Mouse (Mus musculus) heart, adult 2 months (tissue): ENCODE results near the gene Cope.

Experiments used
- CTCF ChIP-seq: fragments of 200-600 bp; IDR thresholded peaks from 2 replicates; pipeline ENCODE4 v1.8.1; 2022; ENCODE audit warnings: antibody characterized with exemption, mild to moderate bottlenecking, moderate library complexity
- EP300 ChIP-seq: fragments of 200-500 bp; IDR thresholded peaks from 2 replicates; pipeline ENCODE4 v1.6.1; 2011; ENCODE audit warnings: low read depth, low read length, control low read depth; ENCODE audit not compliant: insufficient read depth
- POLR2A ChIP-seq: fragments of 200-500 bp; IDR thresholded peaks from 2 replicates; pipeline ENCODE4 v1.6.1; 2011; ENCODE audit warnings: mild to moderate bottlenecking, low read depth, low read length, control low read depth; ENCODE audit not compliant: insufficient read depth

DNA sequence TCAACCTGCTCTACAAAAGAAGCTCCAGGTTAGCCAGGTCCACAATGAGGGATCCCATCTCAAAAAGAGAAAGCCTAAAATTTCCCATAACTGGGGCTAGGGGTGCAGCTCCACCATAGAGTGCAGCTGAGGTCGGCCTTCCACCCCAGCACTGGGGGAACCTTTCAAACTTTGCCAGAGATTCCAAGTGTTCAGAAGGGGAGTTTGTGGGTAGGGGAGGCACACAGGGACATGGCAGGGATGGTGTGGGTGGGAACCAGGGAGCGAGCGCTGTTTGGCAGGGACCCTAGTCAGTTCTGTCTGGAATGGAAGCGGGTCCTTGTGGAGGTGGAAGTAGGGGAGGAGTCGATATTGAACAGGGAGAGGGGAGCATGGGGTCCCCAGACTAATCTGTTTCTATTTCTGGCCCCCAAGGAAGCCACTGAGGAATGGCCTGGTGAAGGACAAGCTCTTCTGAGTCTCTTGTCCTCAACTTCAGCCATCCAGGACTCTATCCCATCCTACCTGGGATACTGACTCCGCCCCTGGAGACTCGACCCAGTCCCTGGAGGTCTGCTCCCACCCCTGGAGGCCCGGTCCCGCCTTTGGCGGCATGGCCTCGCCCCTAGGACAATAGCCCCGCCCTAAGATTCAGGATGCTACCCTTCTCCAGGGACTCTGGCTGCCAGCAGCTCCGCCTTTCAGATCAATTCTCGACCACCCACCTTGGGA is 27.0 kb downstream of the Cope start, which contains the start of gene Gdf1:
- TF ChIP-seq CTCF: no peak
- no peak for TF ChIP-seq POLR2A
- no peak for TF ChIP-seq EP300
